Mouse (Mus musculus) thymus, postnatal 14 days (tissue): ENCODE results near the gene Ptp4a2.
"Not testable (repeated sequence)": the region's sequence is repeated elsewhere in the genome, so short reads cannot be mapped to it uniquely, and the experiment has no call there.

Source experiments
- DNase-seq: peaks from one replicate; pipeline ENCODE4 v3.0.0; 2021

Ptp4a2 gene

GRCm38 (mm10) chr4:129810798-129811604 lies at the start of gene Ptp4a2:
Gene Ptp4a2 (plus strand): TSS chr4:129811219.
- DNase-seq: peak; percentile 93

- DNase-seq: peak; percentile 79
Measured at GRCm38 (mm10) chr4:129761606-129762005, 49.4 kb upstream of the Ptp4a2 start.

GRCm38 (mm10) chr4:129762496-129762895 lies 48.5 kb upstream of the Ptp4a2 start:
- not testable (repeated sequence) for DNase-seq

- DNase-seq: no peak
Measured at GRCm38 (mm10) chr4:129765351-129765750, 45.7 kb upstream of the Ptp4a2 start.

GRCm38 (mm10) chr4:129767782-129768181 lies 43.2 kb upstream of the Ptp4a2 start:
- no peak for DNase-seq

GRCm38 (mm10) chr4:129768742-129769141 lies 42.3 kb upstream of the Ptp4a2 start:
- DNase-seq: not testable (repeated sequence)

- peak; percentile 83 for DNase-seq
Measured at GRCm38 (mm10) chr4:129770600-129770999, 40.4 kb upstream of the Ptp4a2 start.

GRCm38 (mm10) chr4:129771314-129771671 lies 39.7 kb upstream of the Ptp4a2 start:
- DNase-seq: no peak

GRCm38 (mm10) chr4:129771672-129772521 lies 39.1 kb upstream of the Ptp4a2 start:
- DNase-seq: peak; percentile 88

- DNase-seq: no peak
Measured at GRCm38 (mm10) chr4:129781881-129782675, 28.9 kb upstream of the Ptp4a2 start.

- no peak for DNase-seq
Measured at GRCm38 (mm10) chr4:129782857-129783331, 28.1 kb upstream of the Ptp4a2 start.

- no peak for DNase-seq
Measured at GRCm38 (mm10) chr4:129783506-129783905, 27.5 kb upstream of the Ptp4a2 start.

GRCm38 (mm10) chr4:129785178-129785577 lies 25.8 kb upstream of the Ptp4a2 start:
- DNase-seq: peak; percentile 82

- no peak for DNase-seq
Measured at GRCm38 (mm10) chr4:129788693-129789092, 22.3 kb upstream of the Ptp4a2 start.

- DNase-seq: no peak
Measured at GRCm38 (mm10) chr4:129789635-129790034, 21.4 kb upstream of the Ptp4a2 start.

- no peak for DNase-seq
Measured at GRCm38 (mm10) chr4:129790475-129790874, 20.5 kb upstream of the Ptp4a2 start.

- no peak for DNase-seq
Measured at GRCm38 (mm10) chr4:129791399-129791798, 19.6 kb upstream of the Ptp4a2 start.

- no peak for DNase-seq
Measured at GRCm38 (mm10) chr4:129792666-129793202, 18.3 kb upstream of the Ptp4a2 start.

- peak; percentile 63 for DNase-seq
Measured at GRCm38 (mm10) chr4:129793713-129794329, 17.2 kb upstream of the Ptp4a2 start.

GRCm38 (mm10) chr4:129795151-129795860 lies 15.7 kb upstream of the Ptp4a2 start:
- no peak for DNase-seq

- DNase-seq: no peak
Measured at GRCm38 (mm10) chr4:129795861-129796260, 15.2 kb upstream of the Ptp4a2 start.
